Mouse (Mus musculus): ENCODE results near the gene Acot4.
"Not testable (repeated sequence)": the region's sequence is repeated elsewhere in the genome, so short reads cannot be mapped to it uniquely, and the experiment has no call there.

Gene Acot4

GRCm38 (mm10) chr12:84069582-84069981 is 31.4 kb downstream of the Acot4 start:
- not testable (repeated sequence) for DNase-seq (ENCODE audit: extremely low read depth, insufficient read length, low spot score)

GRCm38 (mm10) chr12:84071696-84072095 is 33.5 kb downstream of the Acot4 start:
- no peak for DNase-seq (ENCODE audit: extremely low read depth, insufficient read length, low spot score)

DNA sequence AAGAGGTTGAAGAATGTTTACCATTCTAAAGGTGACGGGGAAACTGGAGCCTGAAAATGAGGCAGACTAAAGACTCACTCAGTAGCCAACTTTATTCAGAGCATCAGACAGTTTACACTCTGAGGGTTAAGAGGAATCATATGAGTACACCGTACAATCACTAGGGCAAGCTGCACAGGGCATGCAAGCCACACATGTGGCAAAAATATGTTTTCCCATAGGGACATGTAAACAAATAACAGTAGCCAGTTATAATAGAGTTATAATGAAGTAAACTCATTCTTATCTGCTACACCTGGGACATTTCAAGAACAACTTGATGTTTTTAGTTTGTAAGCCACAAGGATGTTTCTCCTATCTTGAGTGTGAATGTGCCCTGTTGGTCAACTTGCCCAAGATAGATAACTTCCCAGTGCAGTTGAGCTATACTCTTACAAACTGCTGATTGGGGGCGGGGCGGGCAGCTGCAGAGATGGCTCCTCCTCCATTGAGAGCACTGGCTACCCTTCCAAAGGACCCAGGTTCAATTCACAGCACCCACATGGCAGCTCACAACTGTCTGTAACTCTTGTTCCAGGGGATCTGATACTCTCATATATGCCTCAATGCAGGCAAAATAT is 39.3 kb downstream of the Acot4 start:
- no peak for DNase-seq (ENCODE audit: extremely low read depth, insufficient read length, low spot score)

DNA sequence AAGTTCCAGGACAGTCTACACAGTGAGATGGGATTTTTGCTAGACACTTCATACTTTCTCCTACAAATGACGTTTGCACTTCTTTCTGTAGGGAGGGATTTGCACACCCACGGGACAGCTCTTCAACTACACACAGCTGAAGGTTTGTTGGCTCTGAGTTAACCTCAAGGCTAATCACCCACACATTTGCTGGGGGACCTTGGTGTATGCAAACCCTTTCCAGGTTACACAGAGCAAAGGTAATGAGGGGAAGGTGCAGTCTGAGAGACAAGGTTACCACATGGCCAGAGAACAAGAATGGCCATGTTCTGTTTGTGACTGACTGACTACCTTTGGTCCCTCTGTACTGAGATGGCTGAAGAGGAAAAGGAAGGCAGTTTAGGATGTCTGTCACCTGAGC is 45.7 kb downstream of the Acot4 start:
- no peak for DNase-seq (ENCODE audit: extremely low read depth, insufficient read length, low spot score)

DNA sequence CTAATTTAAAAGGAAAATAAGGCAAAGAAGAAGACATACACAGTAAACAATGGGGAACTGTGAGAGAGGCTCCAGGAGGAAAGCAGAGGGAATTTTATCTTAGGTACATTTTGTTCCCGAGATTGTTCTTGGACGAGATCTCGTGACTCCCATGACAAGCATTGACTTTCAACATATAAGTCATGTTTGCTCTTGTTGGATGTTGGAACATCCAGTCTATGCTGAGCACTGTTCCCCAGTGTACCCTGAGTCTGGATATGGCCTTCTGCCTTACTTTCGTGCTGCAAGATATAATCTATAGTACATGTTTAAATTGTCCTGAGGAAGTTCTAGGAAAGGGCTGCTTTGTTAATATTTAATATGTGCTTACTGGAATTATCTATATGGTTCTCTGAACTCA is 46.4 kb downstream of the Acot4 start:
- DNase-seq (ENCODE audit: extremely low read depth, insufficient read length, low spot score), result no peak

GRCm38 (mm10) chr12:84094666-84095065 is 56.5 kb downstream of the Acot4 start:
- DNase-seq (ENCODE audit: extremely low read depth, insufficient read length, low spot score), result not testable (repeated sequence)
